Comparison of ENCODE assay signal across 7 mouse cellular contexts in the genomic region with DNA sequence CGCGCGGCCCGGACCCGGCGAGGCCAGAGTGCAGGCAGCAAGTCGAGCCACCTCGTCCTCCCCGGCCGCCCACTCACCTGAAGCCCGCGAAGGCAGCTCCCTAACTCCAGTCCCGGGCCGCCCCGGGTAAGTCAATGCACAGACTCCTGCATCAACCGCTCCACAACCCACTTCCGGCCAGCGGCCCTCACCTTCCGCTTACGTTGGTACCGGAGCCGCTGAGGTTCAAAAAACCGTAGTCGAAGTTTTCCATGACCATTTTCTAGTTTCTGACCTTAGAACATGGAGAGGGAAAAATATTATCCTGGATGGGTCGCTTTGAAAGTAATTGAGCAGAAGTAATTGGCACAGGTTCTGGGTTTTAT. TPM values are rescaled to one million over a fixed set of nuclear protein-coding genes. Genes with fewer than 3 reads are reported as not detected.
DNase-seq lines count a peak whose midpoint lies in the region; ATAC-seq and TF ChIP-seq lines count a peak whose summit lies in the region.

A gene (minus strand): TSS at position 189 of the 365 bp plus-strand sequence.
A gene (minus strand): TSS at position 200 of the 365 bp plus-strand sequence.

- no peaks in the 10 kb centered on the region for H3K9me3 ChIP-seq in embryonic facial prominence, embryonic 10.5 days
- H3K9me3 ChIP-seq in intestine, postnatal 0 days (ENCODE audit: control insufficient read depth): no peaks in the 10 kb centered on the region
- H3K9me3 ChIP-seq in limb, embryonic 10.5 days (replicated peaks): no peaks in the 10 kb centered on the region
- H3K9me3 ChIP-seq in midbrain, embryonic 13.5 days: no peaks in the 10 kb centered on the region

- H3K27me3 ChIP-seq in embryonic facial prominence, embryonic 10.5 days (replicated peaks; ENCODE audit: low read depth, poor library complexity, severe bottlenecking): peaks cover 19% of the 10 kb centered on the region
- H3K27me3 ChIP-seq in intestine, postnatal 0 days (replicated peaks; ENCODE audit: control insufficient read depth, insufficient read depth, low read length): no peaks in the 10 kb centered on the region
- H3K27me3 ChIP-seq in limb, embryonic 10.5 days (ENCODE audit: low read depth, poor library complexity, severe bottlenecking): peaks cover 21% of the 10 kb centered on the region
- peaks cover 29% of the 10 kb centered on the region for H3K27me3 ChIP-seq in midbrain, embryonic 13.5 days

- H3K9ac ChIP-seq in intestine, postnatal 0 days (ENCODE audit: low read depth, low read length): peak within 1 kb of the TSS; percentile 92
- peak within 1 kb of the TSS; percentile 96 for H3K9ac ChIP-seq in midbrain, embryonic 13.5 days (replicated peaks)

- peak; percentile 75 for ATAC-seq in intestine, postnatal 0 days
- ATAC-seq in midbrain, embryonic 13.5 days: peak; percentile 89

- no peak for TF ChIP-seq CTCF in intestine, postnatal 0 days (IDR thresholded peaks at IDR 0.05; ENCODE audit: low read depth)

- peak within 1 kb of the TSS; percentile 100 for H3K4me3 ChIP-seq in embryonic facial prominence, embryonic 10.5 days
- peak within 1 kb of the TSS; percentile 90 for H3K4me3 ChIP-seq in intestine, postnatal 0 days (ENCODE audit: low read depth, low read length)
- H3K4me3 ChIP-seq in limb, embryonic 10.5 days: peak within 1 kb of the TSS; percentile 99
- H3K4me3 ChIP-seq in midbrain, embryonic 13.5 days (replicated peaks): peak within 1 kb of the TSS; percentile 99

- under 1% methylated on average over 25 of the region's 25 CpGs for WGBS in embryonic facial prominence, embryonic 10.5 days
- under 1% methylated on average over 25 of the region's 25 CpGs for WGBS in intestine, postnatal 0 days
- under 1% methylated on average over 25 of the region's 25 CpGs for WGBS in limb, embryonic 10.5 days
- under 1% methylated on average over 25 of the region's 25 CpGs for WGBS in midbrain, embryonic 13.5 days

- peak within 1 kb of the TSS; percentile 67 for H3K4me2 ChIP-seq in intestine, postnatal 0 days (replicated peaks; ENCODE audit: low read depth)
- H3K4me2 ChIP-seq in midbrain, embryonic 13.5 days (replicated peaks): peak within 1 kb of the TSS; percentile 97

- peak within 1 kb of the TSS; percentile 92 for H3K27ac ChIP-seq in embryonic facial prominence, embryonic 10.5 days (replicated peaks)
- H3K27ac ChIP-seq in intestine, postnatal 0 days (ENCODE audit: low read depth, low read length): peak within 1 kb of the TSS; percentile 72
- H3K27ac ChIP-seq in limb, embryonic 10.5 days: peak within 1 kb of the TSS; percentile 90
- peak within 1 kb of the TSS; percentile 62 for H3K27ac ChIP-seq in midbrain, embryonic 13.5 days

- peak; percentile 95 for DNase-seq in adrenal gland, postnatal 10 days
- peak; percentile 89 for DNase-seq in embryonic facial prominence, embryonic 10.5 days (ENCODE audit: low spot score)
- peak; percentile 37 for DNase-seq in gonadal fat pad, adult 2 months (ENCODE audit: low read depth)
- DNase-seq in limb, embryonic 10.5 days (ENCODE audit: low spot score): peak; percentile 91
- peak; percentile 77 for DNase-seq in spleen, adult 12 weeks (ENCODE audit: low spot score)

- peaks cover 34% of the 10 kb centered on the region for H3K36me3 ChIP-seq in embryonic facial prominence, embryonic 10.5 days (replicated peaks)
- peaks cover 26% of the 10 kb centered on the region for H3K36me3 ChIP-seq in intestine, postnatal 0 days (ENCODE audit: control insufficient read depth, insufficient read depth)
- peaks cover 34% of the 10 kb centered on the region for H3K36me3 ChIP-seq in limb, embryonic 10.5 days
- peaks cover 20% of the 10 kb centered on the region for H3K36me3 ChIP-seq in midbrain, embryonic 13.5 days

- peaks cover 37% of the 10 kb centered on the region for H3K4me1 ChIP-seq in embryonic facial prominence, embryonic 10.5 days
- peaks cover 7% of the 10 kb centered on the region; the same call in 1 of the 2 replicates for H3K4me1 ChIP-seq in intestine, postnatal 0 days (replicated peaks; ENCODE audit: control insufficient read depth, insufficient read depth, low read length)
- H3K4me1 ChIP-seq in limb, embryonic 10.5 days: peaks cover 31% of the 10 kb centered on the region
- H3K4me1 ChIP-seq in midbrain, embryonic 13.5 days (replicated peaks): peaks cover 35% of the 10 kb centered on the region

RNA-seq across cellular contexts. Expression of the first gene that starts in this region (rescaled TPM):
- total RNA-seq in adrenal gland, postnatal 10 days (2021): 10 to 100 TPM; 12.0 to 12.6 TPM
- polyA plus RNA-seq in embryonic facial prominence, embryonic 10.5 days (2016; fragmentation: Nextera tagmentation; extraction: Ambion mirVana): 23.3 and 25.5 TPM in 2 replicates
- 2.0 and 2.3 TPM in 2 replicates for polyA plus RNA-seq in gonadal fat pad, adult 2 months (2012; rRNA removed)
- polyA plus RNA-seq in intestine, postnatal 0 days (2015; fragmentation: Nextera tagmentation; extraction: Ambion mirVana): 6.4 and 6.8 TPM in 2 replicates
- 22.3 and 23.4 TPM in 2 replicates for polyA plus RNA-seq in limb, embryonic 10.5 days (2016; fragmentation: Nextera tagmentation; extraction: Ambion mirVana)
- 13.8 and 13.9 TPM in 2 replicates for polyA plus RNA-seq in midbrain, embryonic 13.5 days (2015; fragmentation: Nextera tagmentation; extraction: Ambion mirVana)

RNA-seq across cellular contexts. Expression of the second gene that starts in this region (rescaled TPM):
- total RNA-seq in adrenal gland, postnatal 10 days (2021): 1 to 10 TPM; 5.5 to 5.6 TPM
- polyA plus RNA-seq in embryonic facial prominence, embryonic 10.5 days (2016; fragmentation: Nextera tagmentation; extraction: Ambion mirVana): 21.3 and 21.6 TPM in 2 replicates
- polyA plus RNA-seq in gonadal fat pad, adult 2 months (2012; rRNA removed): 6.4 and 6.5 TPM in 2 replicates
- 4.2 and 4.5 TPM in 2 replicates for polyA plus RNA-seq in intestine, postnatal 0 days (2015; fragmentation: Nextera tagmentation; extraction: Ambion mirVana)
- 22.7 and 22.9 TPM in 2 replicates for polyA plus RNA-seq in limb, embryonic 10.5 days (2016; fragmentation: Nextera tagmentation; extraction: Ambion mirVana)
- 12.8 and 13.4 TPM in 2 replicates for polyA plus RNA-seq in midbrain, embryonic 13.5 days (2015; fragmentation: Nextera tagmentation; extraction: Ambion mirVana)

Comparison
In these comparisons a context has a peak if more than half of its experiments do, and no peak if none do; other contexts are left out.
1. Peak in every context shown above with its lines: DNase-seq, ATAC-seq, H3K4me3 ChIP-seq and H3K27ac ChIP-seq.
2. DNase-seq: peak in every context shown above with its lines; median percentile 95 in adrenal gland, postnatal 10 days; 91 in limb, embryonic 10.5 days; 89 in embryonic facial prominence, embryonic 10.5 days; 77 in spleen, adult 12 weeks; 37 in gonadal fat pad, adult 2 months.